Mouse (Mus musculus): ENCODE data around the gene Hs2st1.

- TF ChIP-seq EP300 (IDR thresholded peaks at IDR 0.05; ENCODE audit: low read depth) (no peak), CTCF (IDR thresholded peaks at IDR 0.05; ENCODE audit: low read depth) (no peak)
Observed at GRCm38 (mm10) chr3:144553942-144554341, 16.0 kb downstream of the Hs2st1 start.
